Mouse (Mus musculus): ENCODE measurements at regions not wholly inside any gene's neighbourhood (a gene's known extent, or its start where the extent isn't known, plus 50 kb on each side); places are given as distances from the start of the nearest gene placed in this dataset.

DNA sequence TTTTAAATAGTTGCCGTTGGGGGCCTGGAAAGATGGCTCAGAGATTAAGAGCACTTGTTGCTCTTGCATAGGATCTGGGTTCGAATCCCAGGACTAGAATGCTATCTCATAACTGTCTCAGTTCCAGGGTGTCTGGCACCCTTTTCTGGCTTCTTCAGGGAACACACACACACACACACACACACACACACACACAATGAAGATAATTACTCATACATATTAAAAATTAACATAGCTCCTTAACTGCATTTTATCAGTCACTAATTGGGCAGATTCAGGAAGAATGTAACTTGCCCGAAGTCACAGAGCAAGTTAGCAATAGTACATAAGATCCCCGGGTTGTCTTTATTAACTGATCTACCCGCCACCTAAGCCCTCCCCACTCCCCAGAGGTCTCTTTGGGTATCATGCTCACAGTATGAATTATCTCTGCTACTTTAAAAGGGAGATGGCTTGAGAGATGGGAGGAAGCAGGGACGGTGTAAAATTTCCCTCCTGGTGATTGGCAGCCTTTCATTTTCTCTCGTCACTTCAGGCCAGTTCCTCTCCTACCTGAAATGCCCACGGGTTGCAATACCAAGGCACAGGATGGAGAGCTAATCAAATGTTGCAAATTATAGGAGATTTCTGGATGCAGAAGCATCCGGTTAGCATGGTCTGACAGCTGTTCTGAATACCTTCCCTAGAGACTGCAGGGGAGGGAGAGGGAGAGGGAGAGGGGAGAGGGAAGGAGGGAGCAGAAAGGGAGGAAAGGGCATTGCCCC, 258.3 kb downstream of the Cd83 start:
- DNase-seq: no peak

DNA sequence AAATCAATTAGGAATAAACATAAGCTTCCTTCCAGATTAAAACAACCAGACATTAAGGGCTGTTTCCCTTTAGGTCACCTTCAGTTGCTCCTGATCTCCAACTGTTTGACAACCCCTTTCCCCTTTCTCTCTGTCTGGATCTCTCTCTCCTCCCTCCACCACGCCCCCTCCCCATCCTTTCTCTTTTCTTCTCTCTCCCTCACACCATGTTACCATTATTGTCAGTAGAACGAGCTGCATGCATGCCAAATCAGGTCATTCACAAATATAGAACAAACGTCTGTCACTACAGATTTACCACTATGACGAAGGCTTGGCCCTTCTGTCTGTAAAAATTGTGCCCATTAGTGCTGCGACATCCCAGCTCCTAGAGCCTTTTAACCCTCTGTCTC, 258.9 kb downstream of the Cd83 start:
- DNase-seq: no peak

DNA sequence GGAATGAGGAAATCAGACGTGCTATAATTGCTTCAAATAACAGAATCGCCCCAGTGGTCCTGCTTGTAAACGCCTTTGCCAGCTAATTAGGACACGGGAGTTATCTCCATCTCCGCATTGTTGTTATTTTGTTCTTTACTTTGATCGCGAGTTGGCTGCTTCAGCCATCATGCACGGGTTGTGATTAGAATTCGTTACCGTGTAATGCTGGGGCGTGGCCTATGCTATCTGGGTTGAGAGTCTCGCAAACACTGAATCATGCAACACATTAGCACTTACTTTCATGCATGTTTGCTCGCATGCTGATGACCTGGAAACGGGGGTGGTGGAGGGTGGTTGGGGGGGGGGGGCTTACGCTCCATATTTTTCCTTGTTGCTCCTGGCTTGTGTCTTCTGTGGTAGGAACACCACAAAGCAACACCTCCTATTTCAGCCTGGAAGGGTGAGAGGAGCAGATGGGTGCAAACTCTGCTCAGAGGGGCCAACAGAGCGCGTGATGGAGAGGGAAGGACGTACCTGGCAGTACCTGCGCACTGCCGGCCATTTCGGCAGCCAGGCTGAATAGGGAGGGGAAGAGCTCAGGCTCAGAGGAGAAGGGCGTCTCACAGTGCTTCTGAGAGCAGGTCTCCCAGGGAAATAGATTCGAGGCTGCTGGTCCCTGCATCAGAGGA, 260.1 kb downstream of the Cd83 start:
- DNase-seq: no peak

DNA sequence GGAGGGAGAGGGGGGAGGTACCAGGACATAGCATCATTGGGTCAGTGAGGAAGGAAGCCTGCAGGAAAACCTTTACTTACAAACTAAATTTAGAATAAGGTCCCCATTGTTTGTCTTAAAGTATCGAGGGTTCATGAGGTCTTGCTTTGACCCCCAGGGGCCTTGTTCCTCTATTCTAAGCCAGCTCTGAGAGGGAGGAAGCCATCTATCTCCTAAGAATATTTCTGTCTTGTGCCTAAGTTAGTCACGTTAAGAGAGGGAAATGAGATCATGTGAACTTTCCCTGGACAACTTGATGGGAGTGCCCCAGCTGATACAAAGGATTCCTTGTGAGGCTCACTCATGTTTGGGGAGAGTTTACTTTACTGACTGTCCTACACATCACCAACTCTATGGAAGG, 261.9 kb downstream of the Cd83 start:
- DNase-seq: no peak

DNA sequence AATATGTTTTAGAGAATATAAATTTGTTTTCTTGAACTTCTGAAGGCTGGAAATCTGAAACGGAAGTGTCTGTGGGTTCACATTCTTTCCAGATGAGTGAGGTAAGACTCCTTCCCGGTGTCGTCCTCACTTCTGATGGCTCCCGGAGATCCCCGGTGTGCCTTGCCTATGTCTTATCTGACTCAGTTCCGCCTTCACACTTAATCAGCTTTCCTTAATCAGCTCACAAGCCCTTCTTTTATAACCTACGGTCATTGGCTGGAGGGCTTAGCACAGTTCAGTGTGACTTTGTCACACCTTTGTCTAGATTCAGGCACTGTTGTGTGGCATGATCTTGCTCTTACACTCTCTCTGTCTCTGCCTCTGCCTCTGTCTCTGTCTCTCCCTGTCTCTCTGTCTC, 269.6 kb downstream of the Cd83 start:
- no peak for DNase-seq

GRCm38 (mm10) chr13:44055573-44056491, 271.3 kb downstream of the Cd83 start:
- DNase-seq: no peak

GRCm38 (mm10) chr13:44056716-44057115, 272.1 kb downstream of the Cd83 start:
- DNase-seq: no peak

DNA sequence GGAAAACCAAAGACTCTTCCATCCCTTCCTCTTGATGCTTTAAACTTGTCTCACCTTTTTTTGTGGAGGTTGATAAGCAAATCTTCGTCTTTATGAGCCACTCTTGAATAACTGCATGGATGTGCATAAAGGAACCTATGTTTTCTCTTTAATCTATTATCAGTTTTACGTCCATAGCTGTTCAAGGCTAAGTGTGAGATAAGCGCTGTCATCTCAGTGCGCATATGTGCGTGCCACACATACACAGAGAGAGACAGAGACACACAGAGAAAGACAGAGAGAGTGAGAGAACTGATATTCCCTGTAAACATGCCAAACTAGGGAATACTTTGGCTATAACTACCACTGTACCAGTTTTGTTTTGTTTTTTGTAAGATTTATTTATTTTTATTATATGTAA, 273.0 kb downstream of the Cd83 start:
- DNase-seq: no peak

- no peak for DNase-seq
Measured at GRCm38 (mm10) chr13:44058277-44058676, 273.7 kb downstream of the Cd83 start.

- DNase-seq: peak; percentile 60
Measured at GRCm38 (mm10) chr13:44059436-44059835, 274.9 kb downstream of the Cd83 start.

- DNase-seq: no peak
Measured at GRCm38 (mm10) chr13:44061286-44061685, 276.7 kb downstream of the Cd83 start.

DNA sequence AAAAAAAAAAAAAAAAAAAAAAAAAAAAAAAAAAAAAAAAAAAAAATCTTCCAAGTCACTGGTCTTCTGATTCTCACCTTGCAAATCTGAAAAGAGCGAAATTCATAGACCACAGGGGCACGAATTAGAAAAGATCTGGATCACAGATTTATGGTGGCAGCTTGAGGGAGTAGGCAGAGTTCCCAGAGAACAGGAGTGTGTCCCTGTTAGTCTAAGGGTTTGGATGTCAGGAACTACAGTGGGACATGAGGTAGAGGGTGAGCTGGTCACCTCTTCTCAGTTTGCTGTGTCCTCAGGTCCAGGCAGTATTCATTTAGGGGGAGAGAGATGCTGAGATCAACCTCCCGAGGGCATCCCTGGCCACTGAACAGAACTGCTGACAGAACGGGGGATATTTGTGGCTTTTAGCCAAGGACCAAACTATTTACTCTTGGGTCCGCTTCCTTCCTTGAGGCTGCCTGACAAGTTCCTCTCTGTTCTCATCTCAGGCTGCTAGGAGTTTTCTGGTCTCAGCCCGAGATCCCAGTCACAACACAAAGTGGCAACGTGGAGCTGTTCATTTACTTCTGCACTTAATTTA, 277.2 kb downstream of the Cd83 start:
- DNase-seq: no peak

DNA sequence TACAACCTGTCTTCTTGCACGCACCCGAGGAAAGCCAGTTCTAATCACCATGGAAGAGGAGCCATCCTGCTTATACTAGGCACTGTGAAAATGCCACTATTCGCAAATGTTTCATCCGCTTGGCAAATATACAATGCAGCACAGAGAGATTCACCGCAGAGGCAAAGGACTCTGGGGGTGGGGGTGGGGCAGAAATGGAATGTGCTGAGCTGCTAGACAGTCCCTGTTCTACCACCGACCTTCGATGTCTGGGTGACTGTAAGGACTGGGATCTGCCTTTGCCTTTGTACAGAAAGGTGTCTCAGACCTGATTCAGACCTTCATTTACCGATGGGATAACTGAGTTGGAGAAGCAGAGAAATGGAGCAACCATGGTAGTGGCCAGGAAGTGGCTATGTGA, 278.7 kb downstream of the Cd83 start:
- no peak for DNase-seq

- no peak for DNase-seq
Measured at GRCm38 (mm10) chr13:44064026-44064425, 279.5 kb downstream of the Cd83 start.

DNA sequence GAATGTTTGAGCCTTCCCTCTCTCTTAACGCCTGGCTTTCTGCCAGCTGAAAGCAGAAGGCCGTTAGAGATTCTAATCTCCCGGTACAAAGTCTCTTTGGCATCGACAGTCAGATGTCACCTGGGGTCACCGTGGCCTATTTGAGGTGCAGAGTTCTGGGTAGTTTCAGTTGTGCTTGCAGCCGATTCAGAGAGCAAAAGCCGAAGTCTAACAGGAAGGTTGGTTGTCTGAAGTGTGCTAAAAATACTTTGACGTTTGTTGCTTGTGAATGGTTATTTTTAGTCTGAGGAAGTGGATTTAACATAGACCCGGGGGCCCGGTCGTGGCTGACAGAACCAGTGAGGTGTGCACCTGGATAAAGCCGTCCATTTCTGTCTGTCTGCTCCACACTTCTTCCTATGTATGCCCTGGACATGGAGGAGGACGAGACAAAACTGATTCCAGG, 281.2 kb downstream of the Cd83 start:
- peak; percentile 63 for DNase-seq

DNA sequence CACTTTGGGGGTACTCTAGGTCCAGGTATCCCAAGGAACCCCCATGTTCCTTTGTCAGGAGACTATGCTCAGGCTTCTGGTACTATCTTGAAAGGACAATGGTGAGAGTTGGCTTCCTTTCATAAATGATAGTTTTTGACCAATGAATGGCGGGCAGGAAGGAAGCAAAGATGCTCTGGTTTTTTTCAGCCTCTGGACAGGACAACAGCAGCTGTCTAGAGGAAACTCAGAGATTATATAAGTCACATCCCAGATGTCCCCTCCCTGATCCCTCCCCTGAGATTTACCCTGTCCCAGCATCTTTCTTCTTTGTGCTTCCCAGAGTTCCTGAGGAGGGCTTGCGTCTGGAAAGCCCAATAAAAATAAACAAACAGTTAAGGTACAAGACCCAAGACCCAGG, 282.7 kb downstream of the Cd83 start:
- no peak for DNase-seq

DNA sequence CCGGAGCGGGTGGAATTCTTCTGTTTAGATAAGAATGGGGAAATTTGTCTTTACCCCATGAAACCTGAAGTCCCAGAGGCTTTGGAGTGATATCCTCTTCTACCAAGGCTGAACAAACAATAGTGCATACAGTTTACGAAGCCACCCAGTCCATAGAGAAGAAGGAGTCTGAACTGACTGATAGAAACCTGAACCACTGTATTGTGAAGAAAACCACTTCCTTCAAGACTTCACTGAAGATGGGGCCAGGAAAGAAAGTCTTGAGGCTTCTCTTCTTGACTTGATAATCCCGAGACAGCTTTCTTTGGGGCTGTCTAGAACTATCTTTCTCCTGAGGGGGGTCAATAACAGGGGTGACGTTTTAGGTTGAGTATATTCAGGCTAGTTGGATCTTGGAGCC, 284.4 kb downstream of the Cd83 start:
- DNase-seq: no peak

DNA sequence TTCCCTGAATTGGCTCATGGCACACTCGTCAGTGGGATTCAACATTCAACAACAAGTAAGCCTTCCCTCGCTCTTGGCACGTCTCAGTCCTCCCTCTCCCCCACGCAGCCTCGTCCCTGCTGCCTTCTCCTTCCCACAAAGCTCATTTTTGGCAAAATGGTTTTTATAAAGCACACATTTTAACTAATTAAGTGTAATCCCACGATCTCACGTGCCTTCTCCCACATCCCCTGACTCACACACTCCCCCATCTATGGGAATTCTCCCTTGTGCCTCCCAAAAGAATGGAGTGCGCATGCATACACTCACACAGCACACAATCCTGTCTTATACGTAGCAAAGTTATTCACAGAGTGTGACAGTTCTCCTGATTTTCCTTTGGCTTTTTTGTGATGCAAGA, 288.5 kb downstream of the Cd83 start:
- no peak for DNase-seq

GRCm38 (mm10) chr13:44074172-44074571, 289.6 kb downstream of the Cd83 start:
- DNase-seq: no peak

DNA sequence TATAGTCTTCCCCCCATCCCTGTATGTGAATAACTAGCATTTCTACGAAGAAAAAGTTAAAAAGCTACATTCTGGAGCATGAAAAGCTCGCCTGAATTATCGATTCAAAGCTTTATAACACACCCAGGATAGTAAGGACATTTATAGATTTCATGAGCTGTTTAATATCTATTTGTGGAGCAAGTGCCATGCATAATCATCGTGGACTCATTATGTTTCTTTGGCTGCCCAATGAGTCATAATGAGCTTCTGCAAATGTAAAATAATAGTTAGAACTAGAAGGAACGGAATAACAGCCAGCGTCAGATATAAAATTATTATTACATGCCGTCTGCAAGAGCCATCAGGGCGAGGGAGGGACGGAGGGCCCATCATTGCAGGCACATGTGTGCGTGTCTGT, 292.4 kb downstream of the Cd83 start:
- DNase-seq: no peak

- DNase-seq: no peak
Measured at GRCm38 (mm10) chr13:44085621-44086510, 301.3 kb downstream of the Cd83 start.

DNA sequence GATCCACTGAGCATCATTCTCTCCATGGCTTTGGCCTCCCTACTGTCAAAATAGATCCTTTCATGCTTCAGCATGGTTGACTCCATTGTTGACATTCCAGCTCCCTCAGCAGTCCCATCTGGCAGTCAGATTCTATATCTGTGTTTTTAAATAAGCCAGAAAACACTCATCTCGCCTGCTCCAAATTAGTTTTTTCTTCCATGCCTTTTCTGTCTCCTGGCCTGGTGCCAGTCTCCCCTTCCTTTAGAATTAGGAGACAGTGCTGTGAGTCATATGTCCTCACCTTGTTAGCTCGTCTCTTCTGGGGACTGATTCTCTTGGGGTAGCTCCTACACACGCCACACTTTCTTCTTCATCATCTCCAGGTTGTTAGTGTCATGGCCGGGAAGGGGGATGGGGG, 302.2 kb downstream of the Cd83 start:
- DNase-seq: no peak
